Mouse (Mus musculus) bone marrow, adult 2 months (tissue): ENCODE measurements around the gene Slc22a14. TPM values are rescaled to one million over a fixed set of nuclear protein-coding genes. Genes with fewer than 3 reads are reported as not detected.
"Not testable (repeated sequence)": the region's sequence is repeated elsewhere in the genome, so short reads cannot be mapped to it uniquely, and the experiment has no call there.

ENCODE experiments used
- H3K27ac ChIP-seq: fragments of 200-500 bp; 2 replicates; pipeline ENCODE4 v1.5.1; 2012; ENCODE audit warnings: low read depth, mild to moderate bottlenecking, control low read depth, inconsistent platforms, low read length; ENCODE audit not compliant: control insufficient read depth, poor library complexity, insufficient read depth
- H3K4me1 ChIP-seq: fragments of 200-500 bp; 2 replicates; pipeline ENCODE4 v1.6.1; 2011; ENCODE audit warnings: low read length; ENCODE audit not compliant: control insufficient read depth, insufficient read depth
- H3K4me3 ChIP-seq: fragments of 200-500 bp; replicated peaks from 2 replicates; pipeline ENCODE3; 2011; ENCODE audit warnings: mild to moderate bottlenecking, low read depth, low read length, control low read depth; ENCODE audit not compliant: control insufficient read depth
- CTCF ChIP-seq: fragments of 200-500 bp; IDR thresholded peaks from 2 replicates; pipeline ENCODE4 v1.5.1; 2011; ENCODE audit warnings: low read length, control low read depth; ENCODE audit not compliant: control insufficient read depth, insufficient read depth
- POLR2A ChIP-seq: fragments of 200-500 bp; IDR thresholded peaks from 2 replicates; pipeline ENCODE4 v1.6.1; 2011; ENCODE audit warnings: low read depth, mild to moderate bottlenecking, control low read depth, low read length, borderline replicate concordance; ENCODE audit not compliant: control insufficient read depth
- WGBS: fragments of 180-500 bp; shearing (Covaris S2); methylation state at CpG from one replicate; pipeline ENCODE4 v1.1.7; 2018; 5-methylcytosine and 5-hydroxymethylcytosine counted together
- polyA plus RNA-seq: library from polyadenylated mRNA; stranded (reverse); fragments of >200 nt; gene quantifications from 2 replicates; pipeline ENCODE4 v1.2.4, GENCODE M21; 2011; ENCODE audit warnings: low replicate concordance; ENCODE audit not compliant: missing spikeins, insufficient read depth, insufficient read length

Slc22a14 gene
- polyA plus RNA-seq, 1 experiment, result 8.0 TPM

GRCm38 (mm10) chr9:119297696-119298095, 67.7 kb downstream of the Slc22a14 start:
- H3K4me3 ChIP-seq, result no peak overlapping the region
- TF ChIP-seq POLR2A (no peak), CTCF (no peak)
- 88% methylated on average over 6 of the region's 6 CpGs for WGBS
- no peaks in the 10 kb centered on the region for H3K4me1 ChIP-seq
- no peak overlapping the region for H3K27ac ChIP-seq

DNA sequence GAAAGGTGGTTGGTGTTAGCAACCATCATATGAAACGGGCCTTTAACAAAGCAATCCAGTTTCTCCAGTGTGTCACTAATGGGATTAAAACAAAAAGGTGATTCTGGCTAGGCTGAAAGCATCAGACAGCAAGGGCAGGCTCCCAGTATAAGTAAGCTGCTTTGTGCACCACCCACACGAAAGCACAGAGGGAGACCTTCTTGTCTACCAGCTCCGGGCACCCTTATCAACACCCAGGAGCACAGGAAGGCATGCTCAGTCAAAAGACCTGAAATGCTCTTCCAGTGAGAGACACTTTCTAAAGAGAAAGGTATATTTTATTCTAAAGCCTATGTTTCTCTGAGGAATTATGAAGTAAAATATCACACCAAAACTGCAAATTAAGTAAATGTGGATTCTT, 74.6 kb downstream of the Slc22a14 start:
- Histone ChIP-seq H3K27ac (no peak overlapping the region), H3K4me1 (no peaks in the 10 kb centered on the region), H3K4me3 (no peak overlapping the region)
- TF ChIP-seq POLR2A (no peak), CTCF (no peak)
- WGBS, result 79% methylated on average over 3 of the region's 3 CpGs

- Histone ChIP-seq H3K4me1 (no peaks in the 10 kb centered on the region), H3K27ac (no peak overlapping the region), H3K4me3 (no peak overlapping the region)
- 84% methylated on average over 5 of the region's 5 CpGs for WGBS
- no peak for TF ChIP-seq POLR2A
- TF ChIP-seq CTCF, result no peak
Measured at GRCm38 (mm10) chr9:119280894-119281682, 84.3 kb downstream of the Slc22a14 start.

DNA sequence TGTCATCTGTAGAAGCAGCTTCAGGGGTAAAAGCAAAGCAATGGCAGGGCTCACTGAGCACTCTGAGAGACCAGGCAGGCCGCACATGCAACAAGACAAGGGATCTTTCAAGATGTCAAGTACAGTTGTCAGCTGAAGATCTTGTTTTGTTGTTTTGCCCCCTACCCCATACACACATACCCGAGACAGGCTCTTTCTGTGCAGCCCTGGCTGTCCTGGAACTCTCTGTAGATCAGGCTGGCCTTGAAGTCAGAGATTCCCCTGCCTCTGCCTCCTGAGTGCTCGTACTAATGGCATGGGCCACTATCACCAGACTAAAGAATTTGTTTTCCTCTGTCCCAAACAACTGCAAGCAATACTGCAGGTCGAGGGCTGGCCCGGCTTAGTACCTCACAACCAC, 87.3 kb downstream of the Slc22a14 start:
- H3K4me3 ChIP-seq, result no peak overlapping the region
- no peak overlapping the region for H3K27ac ChIP-seq
- WGBS, result 92% methylated on average over 5 of the region's 5 CpGs
- H3K4me1 ChIP-seq, result no peaks in the 10 kb centered on the region
- TF ChIP-seq POLR2A (no peak), CTCF (no peak)

DNA sequence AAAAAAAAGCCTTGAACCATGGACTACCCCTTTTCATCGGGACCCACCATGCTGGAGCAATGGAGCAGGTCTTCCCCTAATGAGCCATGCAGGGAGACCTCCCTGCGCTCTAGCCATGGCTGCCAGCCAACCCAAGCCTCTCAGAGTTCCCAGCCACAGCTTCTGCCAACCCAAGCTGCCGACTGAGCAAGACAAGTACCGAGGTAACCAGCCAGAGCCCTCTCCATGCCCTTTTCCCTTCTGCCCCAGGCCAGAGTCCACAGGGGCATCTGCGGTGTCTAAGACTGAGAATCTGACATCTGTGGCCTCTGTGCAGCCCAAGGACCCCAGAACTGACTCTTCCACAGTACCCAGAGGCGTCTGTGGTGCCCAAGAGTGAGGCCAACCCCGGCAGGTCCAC, 89.0 kb downstream of the Slc22a14 start:
- TF ChIP-seq POLR2A (no peak), CTCF (no peak)
- no peak overlapping the region for H3K4me3 ChIP-seq
- no peaks in the 10 kb centered on the region for H3K4me1 ChIP-seq
- H3K27ac ChIP-seq, result no peak overlapping the region
- 81% methylated on average over 7 of the region's 7 CpGs for WGBS

GRCm38 (mm10) chr9:119274814-119275213, 90.5 kb downstream of the Slc22a14 start:
- 87% methylated on average over 5 of the region's 5 CpGs for WGBS
- H3K4me1 ChIP-seq, H3K27ac ChIP-seq, H3K4me3 ChIP-seq: not testable (repeated sequence)

- no peak overlapping the region for H3K4me3 ChIP-seq
- no peak overlapping the region for H3K27ac ChIP-seq
- H3K4me1 ChIP-seq, result no peaks in the 10 kb centered on the region
- TF ChIP-seq POLR2A (no peak), CTCF (no peak)
- WGBS, result 87% methylated on average over 4 of the region's 4 CpGs
Measured at GRCm38 (mm10) chr9:119271496-119271895, 93.9 kb downstream of the Slc22a14 start.

DNA sequence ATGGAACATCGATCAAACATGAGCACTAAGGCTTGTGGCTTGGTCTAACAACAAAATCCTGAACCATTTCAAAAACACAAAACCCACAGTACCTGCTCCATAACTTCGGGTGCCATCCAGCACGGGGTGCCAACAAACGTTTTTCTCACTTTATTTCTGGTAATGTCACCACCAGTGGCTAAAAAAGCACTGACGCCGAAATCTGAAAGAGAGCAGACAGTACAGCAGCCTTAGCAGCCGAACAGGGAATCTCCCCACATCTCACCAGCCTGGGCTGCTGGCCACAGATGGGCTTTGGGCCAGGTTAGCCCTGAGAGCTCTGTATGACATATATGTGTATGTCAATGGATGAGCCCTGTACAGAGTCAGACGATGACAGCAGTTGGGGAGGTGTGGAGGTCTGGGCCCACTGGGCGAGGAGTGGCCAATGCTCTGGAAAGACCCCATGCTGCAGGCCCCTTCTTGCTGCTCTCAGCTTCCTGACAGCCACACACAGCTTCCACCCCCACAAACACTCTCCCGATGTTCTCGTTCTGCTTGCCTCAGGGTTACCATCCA, 96.7 kb downstream of the Slc22a14 start:
- Histone ChIP-seq H3K4me1 (no peaks in the 10 kb centered on the region), H3K4me3 (no peak overlapping the region), H3K27ac (no peak overlapping the region)
- TF ChIP-seq POLR2A, result no peak
- TF ChIP-seq CTCF, result no peak
- 85% methylated on average over 11 of the region's 11 CpGs for WGBS

DNA sequence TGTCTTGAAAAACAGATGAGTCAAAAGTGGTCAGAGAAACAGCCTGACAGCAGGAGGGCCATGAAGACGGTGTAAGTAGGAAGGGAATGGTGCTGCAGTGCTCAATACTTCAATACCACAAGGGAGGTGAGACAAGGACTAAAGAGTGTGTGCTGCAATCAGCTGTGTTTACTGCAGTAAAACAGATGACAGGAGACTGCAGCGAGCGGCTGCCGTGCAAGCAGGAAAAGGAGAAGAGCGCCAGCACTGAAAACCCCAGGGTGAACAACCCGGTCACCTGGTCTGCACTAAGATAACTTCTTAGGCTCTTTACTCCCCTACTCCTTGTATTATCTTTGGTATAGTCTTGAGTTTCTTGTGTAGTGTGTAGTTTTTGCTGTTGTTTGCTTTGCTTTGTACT, 97.2 kb downstream of the Slc22a14 start:
- no peak for TF ChIP-seq POLR2A
- no peak for TF ChIP-seq CTCF

DNA sequence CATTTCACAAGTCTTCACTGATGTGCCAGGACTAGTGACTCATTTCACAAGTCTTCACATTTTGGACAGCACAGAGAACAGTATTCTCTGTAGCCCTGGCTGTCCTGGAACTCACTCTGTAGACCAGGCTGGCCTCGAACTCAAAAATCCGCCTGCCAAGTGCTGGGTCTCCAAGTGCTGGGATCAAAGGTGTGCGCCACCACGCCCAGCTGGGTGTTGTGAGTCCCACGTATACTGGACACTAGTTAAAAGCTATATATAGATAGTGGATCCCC, 99.3 kb downstream of the Slc22a14 start:
- 88% methylated on average over 5 of the region's 5 CpGs for WGBS
- H3K4me3 ChIP-seq, H3K27ac ChIP-seq, H3K4me1 ChIP-seq: not testable (repeated sequence)

More for the DNA sequence above, 97.2 kb downstream of the Slc22a14 start:
- Histone ChIP-seq H3K27ac (no peak overlapping the region), H3K4me1 (no peaks in the 10 kb centered on the region), H3K4me3 (no peak overlapping the region)
- WGBS, result 89% methylated on average over 6 of the region's 6 CpGs

DNA sequence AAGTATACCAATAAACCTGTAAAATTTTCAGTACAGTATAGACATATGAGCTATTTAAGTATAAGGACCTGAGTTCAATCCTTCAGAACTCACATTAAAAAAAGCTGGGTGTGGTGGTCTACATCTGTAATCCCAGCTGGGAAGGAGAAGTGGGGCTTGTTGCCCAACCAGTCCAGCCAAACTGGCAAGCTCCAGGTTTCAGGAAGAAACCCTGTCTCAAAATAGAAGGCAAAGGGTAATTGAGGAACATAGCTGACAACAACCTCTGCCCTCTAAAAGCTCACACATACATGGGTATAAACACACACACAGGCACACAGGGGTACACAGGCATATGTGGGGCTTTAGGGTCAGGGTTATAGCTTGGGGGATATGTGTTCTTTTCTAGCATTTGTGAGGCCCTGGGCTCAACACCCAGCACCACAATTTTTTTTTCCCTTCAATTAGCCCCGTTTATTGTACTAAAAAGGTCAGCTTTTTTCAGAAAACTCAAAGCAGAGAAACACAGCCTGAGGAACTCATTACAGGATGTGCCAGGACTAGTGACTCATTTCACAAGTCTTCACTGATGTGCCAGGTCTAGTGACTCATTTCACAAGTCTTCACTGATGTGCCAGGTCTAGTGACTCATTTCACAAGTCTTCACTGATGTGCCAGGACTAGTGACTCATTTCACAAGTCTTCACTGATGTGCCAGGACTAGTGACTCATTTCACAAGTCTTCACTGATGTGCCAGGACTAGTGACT, 99.8 kb downstream of the Slc22a14 start:
- H3K4me1 ChIP-seq, H3K27ac ChIP-seq, H3K4me3 ChIP-seq: not testable (repeated sequence)
- 58% methylated on average over 1 of the region's 1 CpGs for WGBS
